Mouse (Mus musculus) pancreas, adult 10 weeks (tissue): ENCODE data around the gene Srpk1. TPM values are rescaled to one million over a fixed set of nuclear protein-coding genes. Genes with fewer than 3 reads are reported as not detected.

Experiments used
- polyA plus RNA-seq: library from polyadenylated mRNA; stranded (reverse); fragments of 350-450 nt; fragmentation: Illumina TruSeq; extraction: RNeasy Lipid Tissue Mini Kit (QIAGEN cat#74804); gene quantifications from one replicate; pipeline ENCODE4 v1.2.3, GENCODE M21; 2015; ENCODE audit warnings: low read depth, low replicate concordance; ENCODE audit not compliant: insufficient read depth

The Srpk1 gene
- 28.9 TPM for polyA plus RNA-seq

GRCm38 (mm10) chr17:28622300-28622759 is at the start of gene Srpk1:
Gene Srpk1, minus strand, starts transcription at chr17:28622709.

DNA sequence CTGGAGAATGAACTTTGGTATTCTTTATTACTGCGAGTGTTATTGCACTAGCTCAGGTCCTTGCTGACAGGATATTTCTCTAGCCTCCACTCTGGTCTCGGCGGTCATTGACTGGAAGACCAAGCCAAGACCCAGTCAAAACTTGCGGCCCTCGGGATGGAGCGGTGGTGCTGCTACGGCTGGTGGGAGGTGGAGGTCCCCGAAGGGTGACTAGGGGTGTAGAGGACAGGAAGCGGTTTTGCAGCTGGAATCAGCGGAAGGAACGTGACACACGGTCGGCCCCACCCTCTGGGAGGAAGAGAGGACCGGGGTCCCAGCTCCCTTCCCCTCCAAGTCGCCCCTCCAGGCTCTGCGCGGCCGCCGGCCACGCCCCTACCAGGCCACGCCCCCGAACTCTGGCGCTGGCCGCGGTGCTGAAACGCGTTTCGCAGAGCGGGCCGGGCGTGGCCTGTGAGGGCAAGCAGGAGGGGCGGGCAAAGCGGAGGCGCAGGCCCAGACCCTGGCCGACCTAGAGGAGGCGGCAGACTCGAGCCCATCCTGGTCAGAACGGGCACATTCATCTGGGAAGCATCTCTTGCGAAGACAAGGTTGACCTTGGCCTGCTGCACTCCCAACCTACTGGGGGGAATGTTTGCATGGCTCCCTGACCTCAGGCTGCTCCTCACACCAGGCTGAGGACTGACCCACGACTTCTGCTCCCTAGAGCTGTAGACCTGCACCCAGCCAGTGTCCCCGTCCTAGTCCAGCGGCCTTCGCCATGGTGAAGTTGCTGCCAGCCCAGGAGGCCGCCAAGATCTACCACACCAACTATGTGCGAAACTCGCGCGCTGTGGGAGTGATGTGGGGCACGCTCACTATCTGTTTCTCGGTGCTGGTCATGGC is 47.0 kb downstream of the Srpk1 start, which contains the start of gene Lhfpl5:
TSS of gene Lhfpl5 (plus strand) at position 398 of the 882 bp plus-strand sequence.

DNA sequence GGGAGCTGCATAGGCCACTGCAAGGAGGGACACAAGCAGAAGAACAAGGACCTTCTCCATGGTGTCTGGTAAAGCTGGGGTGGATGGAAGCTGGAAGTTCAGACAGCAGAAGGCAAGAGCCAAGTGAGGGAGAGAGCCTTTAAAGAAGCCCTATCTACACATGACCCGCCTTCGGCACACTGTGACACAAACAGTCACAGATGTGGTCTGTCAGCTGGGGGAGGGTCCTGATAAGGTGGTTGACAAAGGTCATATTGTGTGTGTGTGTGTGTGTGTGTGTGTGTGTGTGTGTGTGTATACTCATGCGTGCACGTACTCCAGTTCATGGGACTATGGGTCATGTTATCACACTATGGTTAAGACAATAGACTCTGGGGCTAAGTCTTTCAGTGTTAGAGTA is 61.9 kb downstream of the Srpk1 start, which contains the start of gene Clps:
TSS of gene Clps (minus strand) at position 169 of the 400 bp plus-strand sequence.

DNA sequence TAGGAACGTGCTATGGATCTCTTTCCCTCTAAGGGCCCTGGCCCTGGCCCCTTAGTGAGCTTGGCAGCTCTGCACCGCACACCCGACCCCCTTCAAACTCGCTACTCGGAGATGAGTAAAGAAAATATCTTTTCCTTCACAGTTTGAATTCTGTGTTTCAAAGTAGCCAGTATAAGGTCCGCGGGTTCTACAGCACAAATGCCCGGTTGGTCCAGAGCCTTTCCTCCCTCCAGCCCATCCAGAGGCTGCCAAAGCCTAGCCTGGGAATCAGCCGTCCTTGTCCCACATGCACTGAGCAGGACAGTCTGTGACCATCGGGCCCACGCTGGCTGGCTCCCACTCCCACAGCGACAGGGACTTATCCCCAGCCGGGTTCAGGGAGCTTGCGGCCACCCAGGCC is 73.4 kb downstream of the Srpk1 start, which contains the start of gene Clpsl2:
TSS of gene Clpsl2 (plus strand) at position 301 of the 400 bp plus-strand sequence.

Other genes starting within 250 kb of the Srpk1 start
- gene Fkbp5, start 105.2 kb downstream of the Srpk1 start, polyA plus RNA-seq = 9.3 TPM
- gene Armc12, start 91.9 kb downstream of the Srpk1 start, polyA plus RNA-seq = not detected
- not detected for gene Clpsl2, start 73.3 kb downstream of the Srpk1 start, polyA plus RNA-seq
- gene Clps, start 61.9 kb downstream of the Srpk1 start, polyA plus RNA-seq = 44,031 TPM
- not detected for gene Lhfpl5, start 47.1 kb downstream of the Srpk1 start, polyA plus RNA-seq
- not detected for gene Slc26a8, start 67.5 kb upstream of the Srpk1 start, polyA plus RNA-seq
- 17.4 TPM for gene Mapk14, start 68.6 kb upstream of the Srpk1 start, polyA plus RNA-seq
- not detected for gene AC170998.1, start 103.4 kb upstream of the Srpk1 start, polyA plus RNA-seq
- gene Mapk13, start 146.6 kb upstream of the Srpk1 start, polyA plus RNA-seq = 5.8 TPM
- 15.3 TPM for gene Brpf3, start 178.4 kb upstream of the Srpk1 start, polyA plus RNA-seq
- gene Pnpla1, start 235.7 kb upstream of the Srpk1 start, polyA plus RNA-seq = not detected